Mouse (Mus musculus) hindbrain, embryonic 14.5 days (tissue): ENCODE results near the gene Bbs5. TPM values are rescaled to one million over a fixed set of nuclear protein-coding genes. Genes with fewer than 3 reads are reported as not detected.
A peak's percentile ranks its signal among the peaks of the same experiment; 100 is the strongest.
"Not testable (repeated sequence)": the region's sequence is repeated elsewhere in the genome, so short reads cannot be mapped to it uniquely, and the experiment has no call there.

Source experiments
- ATAC-seq: fragments of 200-750 bp; cut with Nextera tagmentation; 2 replicates; pipeline ENCODE4 v1.8.0; 2017; ENCODE audit warnings: moderate number of reproducible peaks, mild to moderate bottlenecking, moderate TSS enrichment, moderate library complexity; ENCODE audit not compliant: low FRiP score
- DNase-seq: peaks from one replicate; pipeline ENCODE4 v3.0.0-alpha.2; 2015; ENCODE audit warnings: low spot score
- H3K27ac ChIP-seq: fragments of 300-500 bp; sonication (generic); 2 replicates; pipeline ENCODE4 v1.5.1; 2014; ENCODE audit warnings: mild to moderate bottlenecking, moderate library complexity
- H3K27me3 ChIP-seq: fragments of 300-500 bp; sonication (generic); 2 replicates; pipeline ENCODE4 v1.6.1; 2014; ENCODE audit warnings: mild to moderate bottlenecking, low read length, mixed read lengths; ENCODE audit not compliant: control insufficient read depth, insufficient read depth
- H3K36me3 ChIP-seq: fragments of 300-500 bp; sonication (generic); replicated peaks from 2 replicates; pipeline ENCODE4 v1.6.1; 2014; ENCODE audit not compliant: control insufficient read depth, insufficient read depth
- H3K4me1 ChIP-seq: fragments of 300-500 bp; sonication (generic); replicated peaks from 2 replicates; pipeline ENCODE4 v1.6.1; 2014; ENCODE audit warnings: antibody characterized with exemption, low read length, mixed read lengths; ENCODE audit not compliant: control insufficient read depth, insufficient read depth
- H3K4me2 ChIP-seq: fragments of 300-500 bp; sonication (generic); replicated peaks from 2 replicates; pipeline ENCODE4 v1.6.1; 2014; ENCODE audit warnings: mild to moderate bottlenecking, moderate library complexity
- H3K4me3 ChIP-seq: fragments of 300-500 bp; sonication (generic); replicated peaks from 2 replicates; pipeline ENCODE4 v1.5.1; 2014; ENCODE audit warnings: mild to moderate bottlenecking, low read length
- H3K9ac ChIP-seq: fragments of 300-500 bp; sonication (generic); 2 replicates; pipeline ENCODE4 v1.6.1; 2014
- H3K9me3 ChIP-seq: fragments of 300-500 bp; sonication (generic); 2 replicates; pipeline ENCODE4 v1.6.1; 2016; ENCODE audit warnings: low read length; ENCODE audit not compliant: control insufficient read depth
- WGBS: fragments of 180-500 bp; shearing (Covaris S2); extraction: QIAGEN DNeasy Blood & Tissue Kit; methylation state at CpG from one replicate; pipeline ENCODE4 v1.1.7; 2014; 5-methylcytosine and 5-hydroxymethylcytosine counted together
- polyA plus RNA-seq: library from polyadenylated mRNA; unstranded; fragments of >200 nt; fragmentation: Nextera tagmentation; extraction: Ambion mirVana; gene quantifications from 2 replicates; pipeline ENCODE4 v1.2.1, GENCODE M21; 2014

Bbs5 gene
- polyA plus RNA-seq, 1 experiment from 2014 or later, result 22.5 TPM

DNA sequence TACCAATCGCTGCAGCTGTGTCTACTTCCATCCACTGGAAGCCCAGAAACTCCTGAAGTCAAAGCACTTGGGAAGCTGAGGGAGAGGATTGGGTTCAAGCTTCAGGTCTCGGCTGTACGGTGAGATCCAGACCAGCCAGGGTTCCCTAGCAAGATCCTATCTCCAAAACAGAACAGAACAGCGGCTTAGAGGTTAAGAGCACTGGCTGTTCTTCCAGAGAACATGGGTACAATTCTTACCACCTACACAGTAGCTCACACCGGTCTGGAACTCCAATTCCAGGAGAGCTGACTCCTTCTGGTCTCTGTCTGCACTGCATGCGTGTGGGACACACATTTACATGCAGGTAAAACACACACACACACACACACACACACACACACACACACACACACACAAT, 17.1 kb upstream of the Bbs5 start:
- H3K4me1 ChIP-seq, result no peaks in the 10 kb centered on the region
- no peaks in the 10 kb centered on the region for H3K9me3 ChIP-seq
- 90% methylated on average over 6 of the region's 6 CpGs for WGBS
- DNase-seq (no peak), ATAC-seq (no peak)
- H3K36me3 ChIP-seq, result no peaks in the 10 kb centered on the region
- H3K27me3 ChIP-seq, result no peaks in the 10 kb centered on the region
- no peak overlapping the region for H3K4me2 ChIP-seq
- H3K4me3 ChIP-seq, result no peak overlapping the region
- H3K27ac ChIP-seq, result no peak overlapping the region
- H3K9ac ChIP-seq, result no peak overlapping the region

DNA sequence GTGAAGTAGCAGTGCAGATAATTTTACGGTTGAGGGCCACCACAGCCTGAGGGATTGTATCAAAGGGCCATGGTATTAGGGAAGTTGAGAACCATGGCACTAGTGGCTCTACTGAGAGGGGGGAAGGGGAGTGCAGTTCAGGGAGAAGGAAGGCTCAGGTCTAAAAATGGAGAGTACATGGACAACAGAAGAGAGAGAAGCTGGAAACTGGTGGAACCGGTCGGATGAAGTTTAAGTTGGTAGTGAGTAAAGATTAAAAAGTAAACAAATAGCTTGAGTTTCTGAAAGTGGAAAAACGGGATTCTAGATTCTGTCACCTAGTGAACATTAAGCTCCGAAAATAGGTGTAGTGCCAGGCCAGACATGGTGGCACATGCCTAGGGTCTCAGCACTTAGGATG, 16.2 kb upstream of the Bbs5 start:
- no peak overlapping the region for H3K9ac ChIP-seq
- WGBS, result 95% methylated on average over 5 of the region's 5 CpGs
- no peak for DNase-seq
- no peaks in the 10 kb centered on the region for H3K9me3 ChIP-seq
- no peaks in the 10 kb centered on the region for H3K36me3 ChIP-seq
- no peak for ATAC-seq
- no peak overlapping the region for H3K4me3 ChIP-seq
- H3K27ac ChIP-seq, result no peak overlapping the region
- H3K27me3 ChIP-seq, result no peaks in the 10 kb centered on the region
- H3K4me2 ChIP-seq, result no peak overlapping the region
- H3K4me1 ChIP-seq, result no peaks in the 10 kb centered on the region

GRCm38 (mm10) chr2:69631449-69631848, 15.5 kb upstream of the Bbs5 start:
- Histone ChIP-seq H3K4me3 (no peak overlapping the region), H3K4me2 (no peak overlapping the region)
- no peak for DNase-seq

DNA sequence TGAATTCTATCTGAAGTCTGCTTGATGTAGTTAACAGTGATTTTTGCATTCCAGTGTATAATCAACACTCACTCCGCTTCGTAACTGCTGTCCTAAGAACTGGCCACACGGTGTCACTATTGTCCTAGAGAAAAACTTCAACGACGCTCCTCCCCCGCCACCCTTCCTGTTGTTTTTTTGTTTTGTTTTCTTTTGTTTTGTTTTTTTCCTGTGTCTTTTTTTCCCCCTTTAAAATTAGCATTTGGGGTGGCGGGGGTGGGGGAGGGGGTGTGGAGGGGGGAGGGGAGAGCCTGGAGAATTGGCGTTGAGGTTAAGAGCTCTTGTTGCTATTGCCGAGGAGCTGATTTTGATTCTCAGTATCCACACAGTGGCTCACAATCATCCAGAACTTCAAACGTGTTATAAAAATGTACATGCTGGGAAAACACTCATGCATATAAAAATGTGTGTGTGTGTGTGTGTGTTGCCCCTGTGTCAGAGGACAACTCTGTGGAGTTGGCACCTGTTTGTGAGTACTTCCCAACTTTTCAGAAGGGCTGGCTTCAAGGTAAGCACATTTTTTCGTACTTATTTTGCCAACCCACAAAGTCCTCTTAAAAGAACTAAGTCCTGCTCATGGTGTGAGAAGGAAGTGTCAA, 11.8 kb upstream of the Bbs5 start:
- ATAC-seq, result peak; percentile 55; the same call in 1 of the 2 replicates

More at GRCm38 (mm10) chr2:69631449-69631848, 15.5 kb upstream of the Bbs5 start:
- Histone ChIP-seq H3K9ac (no peak overlapping the region), H3K36me3 (no peaks in the 10 kb centered on the region), H3K9me3 (no peaks in the 10 kb centered on the region), H3K4me1 (no peaks in the 10 kb centered on the region), H3K27ac (no peak overlapping the region), H3K27me3 (no peaks in the 10 kb centered on the region)
- ATAC-seq, result no peak
- 92% methylated on average over 2 of the region's 2 CpGs for WGBS

GRCm38 (mm10) chr2:69635807-69636206, 11.2 kb upstream of the Bbs5 start:
- no peak overlapping the region for H3K4me2 ChIP-seq
- no peak for ATAC-seq

More for the DNA sequence above, 11.8 kb upstream of the Bbs5 start:
- peak; percentile 82 for DNase-seq
- Histone ChIP-seq H3K4me1 (no peaks in the 10 kb centered on the region), H3K9ac (no peak overlapping the region), H3K4me3 (peak overlapping the region; percentile 19; the same call in 1 of the 2 replicates), H3K4me2 (peak overlapping the region; percentile 47), H3K27ac (no peak overlapping the region), H3K27me3 (no peaks in the 10 kb centered on the region), H3K9me3 (no peaks in the 10 kb centered on the region), H3K36me3 (no peaks in the 10 kb centered on the region)
- WGBS, result 10% methylated on average over 11 of the region's 11 CpGs

DNA sequence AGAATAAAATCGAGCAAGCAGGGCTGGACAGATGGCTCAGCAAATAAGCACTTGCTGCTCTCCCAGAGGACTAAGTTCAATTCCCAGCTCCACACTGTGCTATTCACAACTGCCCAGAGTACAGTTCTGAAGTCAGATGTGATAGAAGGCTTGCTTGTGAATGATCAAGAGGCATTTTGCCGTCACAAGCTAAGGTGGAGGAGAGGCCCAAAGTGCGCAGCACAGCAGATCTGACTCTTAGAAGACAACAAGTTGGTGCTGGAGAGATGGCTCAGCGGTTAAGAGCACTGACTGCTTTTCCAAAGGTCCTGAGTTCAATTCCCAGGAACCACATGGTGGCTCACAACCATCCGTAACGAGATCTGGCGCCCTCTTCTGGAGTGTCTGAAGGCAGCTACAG, 9.0 kb upstream of the Bbs5 start:
- not testable (repeated sequence) for H3K27ac ChIP-seq, H3K4me3 ChIP-seq, H3K36me3 ChIP-seq, H3K4me1 ChIP-seq, ATAC-seq, H3K9me3 ChIP-seq, H3K4me2 ChIP-seq, DNase-seq, H3K27me3 ChIP-seq, H3K9ac ChIP-seq
- 76% methylated on average over 7 of the region's 7 CpGs for WGBS

More at GRCm38 (mm10) chr2:69635807-69636206, 11.2 kb upstream of the Bbs5 start:
- DNase-seq, result no peak
- no peak overlapping the region for H3K27ac ChIP-seq
- H3K9me3 ChIP-seq, result no peaks in the 10 kb centered on the region
- no peaks in the 10 kb centered on the region for H3K36me3 ChIP-seq
- 76% methylated on average over 6 of the region's 6 CpGs for WGBS
- H3K4me3 ChIP-seq, result no peak overlapping the region
- H3K9ac ChIP-seq, result no peak overlapping the region
- H3K27me3 ChIP-seq, result no peaks in the 10 kb centered on the region
- no peaks in the 10 kb centered on the region for H3K4me1 ChIP-seq

DNA sequence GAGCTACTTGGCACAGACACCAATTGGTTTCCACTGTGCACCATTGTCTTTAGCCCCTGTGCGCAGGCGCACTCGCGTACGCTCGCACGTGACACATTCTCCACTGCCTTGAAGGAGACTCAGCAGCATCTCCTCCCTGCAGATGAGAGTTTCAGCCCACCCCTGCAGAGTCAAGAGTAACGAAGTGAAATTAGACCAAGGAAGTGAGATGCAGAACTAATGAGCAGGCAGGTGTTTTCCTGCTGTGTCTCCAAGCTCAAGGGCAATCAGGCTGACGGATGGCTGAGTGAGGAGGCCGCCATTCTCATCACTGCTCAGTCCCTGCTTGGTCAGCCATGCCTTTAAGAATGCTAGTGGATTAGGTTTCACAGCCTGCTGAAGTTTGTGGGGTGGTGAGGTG, 6.9 kb upstream of the Bbs5 start:
- Histone ChIP-seq H3K36me3 (no peaks in the 10 kb centered on the region), H3K9ac (no peak overlapping the region), H3K27me3 (no peaks in the 10 kb centered on the region), H3K4me1 (no peaks in the 10 kb centered on the region), H3K9me3 (no peaks in the 10 kb centered on the region), H3K4me3 (no peak overlapping the region), H3K27ac (no peak overlapping the region), H3K4me2 (peak overlapping the region; percentile 27)
- 51% methylated on average over 10 of the region's 10 CpGs for WGBS
- ATAC-seq, result peak; percentile 83
- peak; percentile 57 for DNase-seq

DNA sequence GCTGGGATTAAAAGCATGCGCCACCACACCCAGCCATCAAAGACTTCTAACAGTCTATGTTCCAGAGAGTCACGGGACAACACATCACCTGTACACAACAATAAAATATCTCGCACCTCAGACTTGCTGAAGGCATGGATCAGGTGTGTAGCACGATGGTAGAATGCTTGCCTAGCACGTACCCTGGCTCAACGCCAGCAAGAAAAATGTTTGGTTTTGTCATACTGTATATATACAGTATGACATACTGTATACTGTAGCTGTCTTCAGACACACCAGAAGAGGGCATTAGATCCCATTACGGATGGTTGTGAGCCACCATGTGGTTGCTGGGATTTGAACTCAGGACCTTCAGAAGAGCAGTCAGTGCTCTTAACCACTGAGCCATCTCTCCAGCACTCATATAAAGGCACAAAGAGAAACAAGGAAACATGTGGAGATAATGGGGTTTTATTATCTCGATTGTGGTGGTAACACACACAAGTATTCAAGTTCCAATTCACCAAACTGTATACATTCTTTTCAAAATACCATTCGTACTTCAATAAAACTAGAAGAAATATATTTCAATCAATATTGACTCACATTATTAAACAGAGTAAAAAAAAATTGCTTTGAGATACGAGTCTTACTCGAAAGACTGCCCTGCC, 1.9 kb upstream of the Bbs5 start:
- Histone ChIP-seq H3K4me1 (peaks cover 7% of the 10 kb centered on the region; the same call in 1 of the 2 replicates), H3K27me3 (no peaks in the 10 kb centered on the region), H3K9ac (no peak overlapping the region), H3K4me2 (no peak overlapping the region), H3K4me3 (no peak overlapping the region), H3K27ac (no peak overlapping the region), H3K36me3 (no peaks in the 10 kb centered on the region), H3K9me3 (no peaks in the 10 kb centered on the region)
- no peak for ATAC-seq
- DNase-seq, result no peak
- WGBS, result 93% methylated on average over 11 of the region's 11 CpGs

- Histone ChIP-seq H3K4me3 (no peak overlapping the region), H3K9me3 (no peaks in the 10 kb centered on the region), H3K36me3 (peaks cover 26% of the 10 kb centered on the region), H3K4me2 (no peak overlapping the region), H3K27me3 (no peaks in the 10 kb centered on the region), H3K27ac (no peak overlapping the region), H3K4me1 (peaks cover 7% of the 10 kb centered on the region; the same call in 1 of the 2 replicates), H3K9ac (no peak overlapping the region)
- 88% methylated on average over 5 of the region's 5 CpGs for WGBS
- ATAC-seq (no peak), DNase-seq (no peak)
These were observed 2.7 kb downstream of the Bbs5 start for GRCm38 (mm10) chr2:69649716-69650115.
